Comparison of ENCODE assay signal across 24 mouse cellular contexts in the genomic region with DNA sequence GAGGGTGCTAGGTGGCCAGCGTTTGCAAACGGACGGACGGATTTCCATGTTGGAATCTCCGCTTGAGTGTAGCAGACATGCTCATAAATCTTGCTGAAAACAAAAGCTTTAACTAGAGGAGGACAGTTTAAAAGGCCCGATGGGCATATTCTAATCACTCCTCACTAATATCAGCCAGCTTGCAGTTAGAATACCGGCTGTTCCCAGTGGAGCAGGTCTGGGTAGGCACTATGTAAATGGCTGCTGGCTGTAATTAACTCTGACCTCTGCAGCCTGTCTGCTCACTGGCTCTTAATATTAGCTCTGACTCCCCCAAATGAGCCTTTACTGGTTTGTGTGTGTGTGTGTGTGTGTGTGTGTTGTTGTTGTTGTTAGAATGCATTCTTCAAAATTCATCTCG.
DNase-seq lines count a peak whose midpoint lies in the region; ATAC-seq lines count a peak whose summit lies in the region.
"Had no signal": no experiment of that assay in that cellular context is flagged by ENCODE, and none has a peak within 500 bp of the region (broad histone marks: within the 10 kb centered on the region; RNA-seq: fewer than 3 reads in every experiment).

No protein-coding gene starts in this region.

- no peak overlapping the region for H3K4me3 ChIP-seq in hindbrain, embryonic 12.5 days
- no peak overlapping the region for H3K4me3 ChIP-seq in hindbrain, embryonic 14.5 days (replicated peaks; ENCODE audit: low read length)
- H3K4me3 ChIP-seq in midbrain, embryonic 14.5 days (replicated peaks; ENCODE audit: low read depth, low read length), result no peak overlapping the region
- H3K4me3 ChIP-seq in midbrain, embryonic 10.5 days, result no peak overlapping the region
- no peak overlapping the region for H3K4me3 ChIP-seq in hindbrain, embryonic 16.5 days (ENCODE audit: low read length)
- H3K4me3 ChIP-seq in neural tube, embryonic 14.5 days (ENCODE audit: low read depth, low read length), result no peak overlapping the region
- H3K4me3 ChIP-seq: embryonic facial prominence, embryonic 15.5 days; forebrain, embryonic 12.5 days; heart, embryonic 15.5 days; kidney, embryonic 15.5 days; layer of hippocampus, adult 2 months; liver, embryonic 12.5 days had no signal

- intact Hi-C loops in gastrocnemius, postnatal 36 days (cut with DNase I), result no loop called here

- H3K36me3 ChIP-seq in hindbrain, embryonic 12.5 days, result no peaks in the 10 kb centered on the region
- no peaks in the 10 kb centered on the region for H3K36me3 ChIP-seq in hindbrain, embryonic 14.5 days (replicated peaks; ENCODE audit: control insufficient read depth, insufficient read depth)
- H3K36me3 ChIP-seq in midbrain, embryonic 14.5 days (ENCODE audit: control insufficient read depth, insufficient read depth, low read length), result no peaks in the 10 kb centered on the region
- H3K36me3 ChIP-seq in midbrain, embryonic 10.5 days, result no peaks in the 10 kb centered on the region
- H3K36me3 ChIP-seq in hindbrain, embryonic 16.5 days (ENCODE audit: control insufficient read depth, insufficient read depth, low read length), result no peaks in the 10 kb centered on the region
- no peaks in the 10 kb centered on the region for H3K36me3 ChIP-seq in neural tube, embryonic 14.5 days (ENCODE audit: control insufficient read depth, insufficient read depth, low read length)
- H3K36me3 ChIP-seq: embryonic facial prominence, embryonic 15.5 days; forebrain, embryonic 12.5 days; heart, embryonic 15.5 days; kidney, embryonic 15.5 days; liver, embryonic 12.5 days had no signal

- H3K4me2 ChIP-seq in hindbrain, embryonic 12.5 days (replicated peaks), result no peak overlapping the region
- no peak overlapping the region for H3K4me2 ChIP-seq in hindbrain, embryonic 14.5 days (replicated peaks)
- no peak overlapping the region for H3K4me2 ChIP-seq in midbrain, embryonic 14.5 days (ENCODE audit: low read length)
- no peak overlapping the region for H3K4me2 ChIP-seq in hindbrain, embryonic 16.5 days (ENCODE audit: low read length)
- no peak overlapping the region for H3K4me2 ChIP-seq in neural tube, embryonic 14.5 days (ENCODE audit: low read depth, low read length)
- H3K4me2 ChIP-seq: embryonic facial prominence, embryonic 15.5 days; forebrain, embryonic 12.5 days; heart, embryonic 15.5 days; kidney, embryonic 15.5 days; liver, embryonic 12.5 days had no signal

- no peak overlapping the region for H3K27ac ChIP-seq in hindbrain, embryonic 12.5 days
- H3K27ac ChIP-seq in hindbrain, embryonic 14.5 days, result no peak overlapping the region
- H3K27ac ChIP-seq in midbrain, embryonic 14.5 days (replicated peaks; ENCODE audit: low read depth, low read length), result no peak overlapping the region
- no peak overlapping the region for H3K27ac ChIP-seq in midbrain, embryonic 10.5 days (replicated peaks)
- no peak overlapping the region for H3K27ac ChIP-seq in hindbrain, embryonic 16.5 days (ENCODE audit: low read depth, low read length)
- H3K27ac ChIP-seq in neural tube, embryonic 14.5 days (ENCODE audit: low read depth, low read length), result no peak overlapping the region
- H3K27ac ChIP-seq: embryonic facial prominence, embryonic 15.5 days; forebrain, embryonic 12.5 days; heart, embryonic 15.5 days; kidney, embryonic 15.5 days; layer of hippocampus, adult 2 months; liver, embryonic 12.5 days had no signal

- H3K9me3 ChIP-seq in hindbrain, embryonic 12.5 days (replicated peaks), result no peaks in the 10 kb centered on the region
- no peaks in the 10 kb centered on the region for H3K9me3 ChIP-seq in hindbrain, embryonic 14.5 days (ENCODE audit: control insufficient read depth, low read length)
- H3K9me3 ChIP-seq in midbrain, embryonic 14.5 days (ENCODE audit: control insufficient read depth, low read length), result no peaks in the 10 kb centered on the region
- no peaks in the 10 kb centered on the region for H3K9me3 ChIP-seq in midbrain, embryonic 10.5 days (replicated peaks)
- no peaks in the 10 kb centered on the region for H3K9me3 ChIP-seq in hindbrain, embryonic 16.5 days (ENCODE audit: control insufficient read depth, low read length)
- H3K9me3 ChIP-seq in neural tube, embryonic 14.5 days (ENCODE audit: control insufficient read depth, low read length), result no peaks in the 10 kb centered on the region
- H3K9me3 ChIP-seq: embryonic facial prominence, embryonic 15.5 days; forebrain, embryonic 12.5 days; heart, embryonic 15.5 days; kidney, embryonic 15.5 days; liver, embryonic 12.5 days had no signal

- peaks cover 34% of the 10 kb centered on the region for H3K4me1 ChIP-seq in hindbrain, embryonic 12.5 days
- H3K4me1 ChIP-seq in hindbrain, embryonic 14.5 days (replicated peaks; ENCODE audit: control insufficient read depth, insufficient read depth, low read length), result peaks cover 30% of the 10 kb centered on the region; the same call in 1 of the 2 replicates
- peaks cover 23% of the 10 kb centered on the region for H3K4me1 ChIP-seq in midbrain, embryonic 14.5 days (ENCODE audit: control insufficient read depth, insufficient read depth, low read length)
- peaks cover 58% of the 10 kb centered on the region for H3K4me1 ChIP-seq in midbrain, embryonic 10.5 days
- peaks cover 18% of the 10 kb centered on the region for H3K4me1 ChIP-seq in hindbrain, embryonic 16.5 days (ENCODE audit: control insufficient read depth, insufficient read depth, low read depth, low read length)
- H3K4me1 ChIP-seq in neural tube, embryonic 14.5 days (ENCODE audit: control insufficient read depth, insufficient read depth, low read length), result peaks cover 27% of the 10 kb centered on the region
- H3K4me1 ChIP-seq: heart, embryonic 15.5 days; liver, embryonic 12.5 days had no signal

- WGBS in hindbrain, embryonic 12.5 days, result 48% methylated on average over 8 of the region's 8 CpGs
- 29% methylated on average over 8 of the region's 8 CpGs for WGBS in hindbrain, embryonic 14.5 days
- 66% methylated on average over 8 of the region's 8 CpGs for whole genome bisulfite sequencing in midbrain, embryonic 14.5 days
- WGBS in midbrain, embryonic 10.5 days, result 84% methylated on average over 8 of the region's 8 CpGs
- WGBS in hindbrain, embryonic 16.5 days, result 40% methylated on average over 8 of the region's 8 CpGs
- 15% methylated on average over 8 of the region's 8 CpGs for WGBS in neural tube, embryonic 14.5 days

- H3K27me3 ChIP-seq in hindbrain, embryonic 12.5 days, result peaks cover 61% of the 10 kb centered on the region
- H3K27me3 ChIP-seq in hindbrain, embryonic 14.5 days (ENCODE audit: control insufficient read depth, insufficient read depth, low read length), result peaks cover 46% of the 10 kb centered on the region
- H3K27me3 ChIP-seq in midbrain, embryonic 14.5 days (ENCODE audit: control insufficient read depth, insufficient read depth, low read length), result peaks cover 49% of the 10 kb centered on the region
- H3K27me3 ChIP-seq in midbrain, embryonic 10.5 days (ENCODE audit: low read depth, poor library complexity, severe bottlenecking), result peaks cover 94% of the 10 kb centered on the region
- H3K27me3 ChIP-seq in hindbrain, embryonic 16.5 days (replicated peaks; ENCODE audit: control insufficient read depth, insufficient read depth, low read length), result 0 out of 2 replicates have a peak, but pooled peaks cover 2% of the 10 kb centered on the region
- peaks cover 7% of the 10 kb centered on the region; the same call in 1 of the 2 replicates for H3K27me3 ChIP-seq in neural tube, embryonic 14.5 days (ENCODE audit: control insufficient read depth, insufficient read depth, low read length)

- ATAC-seq in hindbrain, embryonic 12.5 days (ENCODE audit: low FRiP score), result peak; percentile 61; the same call in 1 of the 2 replicates
- ATAC-seq in hindbrain, embryonic 14.5 days (ENCODE audit: low FRiP score), result no peak
- ATAC-seq in midbrain, embryonic 14.5 days (ENCODE audit: low FRiP score, low TSS enrichment), result no peak
- ATAC-seq in hindbrain, embryonic 16.5 days, result peak; percentile 48; the same call in 1 of the 2 replicates
- peak; percentile 67; the same call in 1 of the 2 replicates for ATAC-seq in neural tube, embryonic 14.5 days (ENCODE audit: low read depth)
- ATAC-seq: forebrain, postnatal 0 days; intestine, embryonic 16.5 days; liver, embryonic 12.5 days; liver, postnatal 0 days had no signal

- no peak overlapping the region for H3K9ac ChIP-seq in hindbrain, embryonic 12.5 days
- H3K9ac ChIP-seq in hindbrain, embryonic 14.5 days, result no peak overlapping the region
- H3K9ac ChIP-seq in midbrain, embryonic 14.5 days (replicated peaks; ENCODE audit: low read length), result no peak overlapping the region
- no peak overlapping the region for H3K9ac ChIP-seq in hindbrain, embryonic 16.5 days (ENCODE audit: low read depth, low read length)
- H3K9ac ChIP-seq in neural tube, embryonic 14.5 days (replicated peaks; ENCODE audit: low read depth, low read length), result no peak overlapping the region
- H3K9ac ChIP-seq: embryonic facial prominence, embryonic 15.5 days; forebrain, embryonic 12.5 days; forebrain, postnatal 0 days; heart, embryonic 15.5 days; kidney, embryonic 15.5 days; liver, embryonic 12.5 days; liver, postnatal 0 days had no signal

- no peak for DNase-seq in hindbrain, embryonic 14.5 days (ENCODE audit: low spot score)
- peak; percentile 42 for DNase-seq in midbrain, embryonic 14.5 days
- no peak for DNase-seq in midbrain, embryonic 10.5 days (ENCODE audit: low spot score)
- DNase-seq in gastrocnemius, postnatal 36 days, result no peak
- DNase-seq in adrenal gland, postnatal 14 days, result no peak
- DNase-seq: adrenal gland, postnatal 25 days; cerebellum, adult 18-20 months; cerebellum, postnatal 10 days; forebrain, postnatal 0 days; gastrocnemius, postnatal 10 days; liver, postnatal 0 days; lung, postnatal 36 days; right cerebral cortex, postnatal 25 days; thymus, postnatal 14 days had no signal

Comparison
In these comparisons a context has a peak if more than half of its experiments do, and no peak if none do; other contexts are left out.
1. ATAC-seq: peak in hindbrain, embryonic 12.5 days (single experiment), hindbrain, embryonic 16.5 days (single experiment) and neural tube, embryonic 14.5 days (single experiment); none in hindbrain, embryonic 14.5 days (single experiment) and midbrain, embryonic 14.5 days (single experiment).